Mouse (Mus musculus) MEL (cell line): ENCODE measurements around the gene Eif4b. TPM values are rescaled to one million over a fixed set of nuclear protein-coding genes. Genes with fewer than 3 reads are reported as not detected.
A peak's percentile ranks its signal among the peaks of the same experiment; 100 is the strongest.

Source experiments
- DNase-seq: peaks from one replicate; pipeline ENCODE4 v3.0.0; 2011; ENCODE audit warnings: low read depth, low spot score
- H3K27ac ChIP-seq: 2 replicates; pipeline ENCODE4 v1.5.1; 2012; ENCODE audit warnings: low read depth, mild to moderate bottlenecking, control low read depth, low read length, moderate library complexity; ENCODE audit not compliant: control insufficient read depth
- H3K27me3 ChIP-seq, 2 experiments: fragments of 150-350 bp in 1 of 2; sonication (generic) in 1 of 2; 2 replicates each; pipeline ENCODE4 v1.6.1; 2012; ENCODE audit warnings: low read length in 2 of 2, mild to moderate bottlenecking in 2 of 2, improper control_type of control experiment in 1 of 2, moderate library complexity in 1 of 2; ENCODE audit not compliant: insufficient read depth in 2 of 2, control insufficient read depth in 1 of 2
- H3K36me3 ChIP-seq, 2 experiments: 2 replicates each; pipeline ENCODE4 v1.6.1; 2012 to 2014; ENCODE audit warnings: low read length in 2 of 2, improper control_type of control experiment in 1 of 2, inconsistent platforms in 1 of 2, mild to moderate bottlenecking in 1 of 2; ENCODE audit not compliant: insufficient read depth in 2 of 2, control insufficient read depth in 1 of 2
- H3K4me1 ChIP-seq, 2 experiments: fragments of 150-350 bp in 1 of 2; sonication (generic) in 1 of 2; 2 replicates each; pipeline ENCODE4 v1.6.1; 2012; ENCODE audit warnings: low read length in 2 of 2, improper control_type of control experiment in 1 of 2, mild to moderate bottlenecking in 1 of 2; ENCODE audit not compliant: insufficient read depth in 2 of 2, control insufficient read depth in 1 of 2
- H3K4me3 ChIP-seq, 2 experiments: fragments of 150-350 bp in 1 of 2; sonication (generic) in 1 of 2; 2 replicates each; pipeline ENCODE4 v1.5.1; 2012; ENCODE audit warnings: low read depth in 2 of 2, low read length in 2 of 2, mild to moderate bottlenecking in 2 of 2, moderate library complexity in 2 of 2, control low read depth in 1 of 2, improper control_type of control experiment in 1 of 2; ENCODE audit not compliant: control insufficient read depth in 1 of 2, insufficient read depth in 1 of 2
- H3K79me2 ChIP-seq: 2 replicates; pipeline ENCODE4 v1.6.1; 2012; ENCODE audit warnings: mild to moderate bottlenecking, low read length, moderate library complexity; ENCODE audit not compliant: control insufficient read depth, poor library complexity, insufficient read depth
- H3K9ac ChIP-seq: 2 replicates; pipeline ENCODE4 v1.6.1; 2012; ENCODE audit warnings: low read depth, mild to moderate bottlenecking, control low read depth, low read length, moderate library complexity; ENCODE audit not compliant: control insufficient read depth, poor library complexity, severe bottlenecking
- H3K9me3 ChIP-seq: fragments of 150-350 bp; sonication (generic); replicated peaks from 2 replicates; pipeline ENCODE4 v1.6.1; 2012; ENCODE audit warnings: mild to moderate bottlenecking, low read length, improper control_type of control experiment, moderate library complexity; ENCODE audit not compliant: insufficient read depth
- CHD2 ChIP-seq: IDR thresholded peaks from 2 replicates; pipeline ENCODE4 v1.6.1; 2011; ENCODE audit warnings: low read length, improper control_type of control experiment
- CTCF ChIP-seq, 3 experiments: IDR thresholded peaks in 2 of 3; conservative IDR thresholded peaks in 1 of 3; 2 replicates each; pipeline ENCODE4 v1.5.1; 2011 to 2012; ENCODE audit warnings: low read length in 3 of 3, low read depth in 2 of 3, mild to moderate bottlenecking in 2 of 3, improper control_type of control experiment in 1 of 3, inconsistent platforms in 1 of 3, mixed read lengths in 1 of 3, moderate library complexity in 1 of 3; ENCODE audit not compliant: control insufficient read depth in 1 of 3, insufficient read depth in 1 of 3, poor library complexity in 1 of 3, severe bottlenecking in 1 of 3
- E2F4 ChIP-seq: IDR thresholded peaks from 2 replicates; pipeline ENCODE4 v1.6.1; 2011; ENCODE audit warnings: low read depth, low read length, improper control_type of control experiment, borderline replicate concordance
- ELF1 ChIP-seq: IDR thresholded peaks from 2 replicates; pipeline ENCODE4 v1.6.1; 2014; ENCODE audit warnings: low read depth, mild to moderate bottlenecking, inconsistent platforms, low read length, improper control_type of control experiment, moderate library complexity
- ETS1 ChIP-seq: IDR thresholded peaks from 2 replicates; pipeline ENCODE4 v1.6.1; 2012; ENCODE audit warnings: low read depth, mild to moderate bottlenecking, inconsistent platforms, low read length, improper control_type of control experiment, moderate library complexity
- MXI1 ChIP-seq: IDR thresholded peaks from 2 replicates; pipeline ENCODE4 v1.6.1; 2011; ENCODE audit warnings: mild to moderate bottlenecking, low read depth, low read length, improper control_type of control experiment
- POLR2A ChIP-seq, 2 experiments: IDR thresholded peaks; 2 replicates each; pipeline ENCODE4 v1.6.1; 2011 to 2012; ENCODE audit warnings: low read length in 2 of 2, mild to moderate bottlenecking in 2 of 2, control low read depth in 1 of 2, improper control_type of control experiment in 1 of 2, low read depth in 1 of 2, moderate library complexity in 1 of 2; ENCODE audit not compliant: control insufficient read depth in 1 of 2, insufficient read depth in 1 of 2, poor library complexity in 1 of 2
- POLR2AphosphoS2 ChIP-seq: IDR thresholded peaks from 2 replicates; pipeline ENCODE4 v1.6.1; 2011; ENCODE audit warnings: low read length, improper control_type of control experiment
- SIN3A ChIP-seq: IDR thresholded peaks from 2 replicates; pipeline ENCODE4 v1.6.1; 2012; ENCODE audit warnings: low read length, improper control_type of control experiment, inconsistent platforms
- TAL1 ChIP-seq: IDR thresholded peaks from 2 replicates; pipeline ENCODE4 v1.6.1; 2012; ENCODE audit warnings: mild to moderate bottlenecking, inconsistent platforms, low read length, moderate library complexity, mixed read lengths
- TBP ChIP-seq: IDR thresholded peaks from 2 replicates; pipeline ENCODE4 v1.8.0; 2011; ENCODE audit warnings: low read depth, low read length, improper control_type of control experiment
- TCF12 ChIP-seq: IDR thresholded peaks from 2 replicates; pipeline ENCODE4 v1.6.1; 2014; ENCODE audit warnings: low read depth, mild to moderate bottlenecking, inconsistent platforms, low read length, improper control_type of control experiment, moderate library complexity
- ZKSCAN1 ChIP-seq: IDR thresholded peaks from 2 replicates; pipeline ENCODE4 v1.6.1; 2012; ENCODE audit warnings: low read depth, mild to moderate bottlenecking, inconsistent platforms, low read length, improper control_type of control experiment, moderate library complexity
- ZNF384 ChIP-seq: IDR thresholded peaks from 2 replicates; pipeline ENCODE4 v1.6.1; 2012; ENCODE audit warnings: low read depth, mild to moderate bottlenecking, inconsistent platforms, low read length, improper control_type of control experiment
- polyA plus RNA-seq, 2 experiments: library from polyadenylated mRNA; stranded (reverse) in 1 of 2; unstranded in 1 of 2; fragments of >175 nt in 1 of 2; fragments of >200 nt in 1 of 2; gene quantifications; 2 replicates each; pipeline versions ENCODE4 v1.2.1 to v1.2.4; 2012; ENCODE audit warnings: low replicate concordance in 2 of 2, low read depth in 1 of 2; ENCODE audit not compliant: insufficient read length in 2 of 2, insufficient read depth in 1 of 2, missing spikeins in 1 of 2
- total RNA-seq: library from RNA; depleted of rRNA; stranded (reverse); fragments of 300-350 nt; gene quantifications from 2 replicates; pipeline ENCODE4 v1.2.3, GENCODE M21; 2012

Eif4b gene
- total and polyA plus RNA-seq, 3 experiments: 464 to 790 (median 561) TPM

GRCm38 (mm10) chr15:102105764-102106730 is 32.5 kb downstream of the Eif4b start:
- Histone ChIP-seq H3K4me3 (no peak overlapping the region; a peak in 1 of 4 replicates), H3K27me3 (no peaks in the 10 kb centered on the region), H3K9me3 (no peaks in the 10 kb centered on the region), H3K27ac (no peak overlapping the region), H3K4me1 (peaks cover 19 to 25% of the 10 kb centered on the region in 2 experiments), H3K9ac (no peak overlapping the region), H3K79me2 (no peaks in the 10 kb centered on the region), H3K36me3 (peaks cover 0 to 6% of the 10 kb centered on the region in 2 experiments; a peak in 2 of 4 replicates)
- TF ChIP-seq POLR2A (IDR thresholded peaks at IDR 0.05; ENCODE audit: control insufficient read depth in 1 of 2, insufficient read depth in 1 of 2, low read depth in 1 of 2, low read length in 2 of 2, poor library complexity in 1 of 2) (no peak), CTCF (IDR thresholded peaks at IDR 0.05 in 2 of 3, conservative IDR thresholded peaks at IDR 0.05 in 1 of 3; ENCODE audit: control insufficient read depth in 1 of 3, insufficient read depth in 1 of 3, low read depth in 2 of 3, low read length in 3 of 3, poor library complexity in 1 of 3, severe bottlenecking in 1 of 3) (peak in 1 of 3 experiments; percentile 20; a peak in 1 of 6 replicates), ELF1 (no peak), CHD2 (no peak), SIN3A (no peak), TAL1 (no peak), TCF12 (no peak), TBP (no peak)
- no peak for DNase-seq

GRCm38 (mm10) chr15:102106754-102107456 is 33.3 kb downstream of the Eif4b start:
- peaks cover 0 to 5% of the 10 kb centered on the region in 2 experiments; a peak in 2 of 4 replicates for H3K36me3 ChIP-seq
- H3K4me3 ChIP-seq: peak overlapping the region; percentile 55 to 96
- no peak overlapping the region for H3K27ac ChIP-seq
- H3K27me3 ChIP-seq: no peaks in the 10 kb centered on the region
- TF ChIP-seq ZKSCAN1: no peak
- no peak; the same call in 1 of the 2 replicates for TF ChIP-seq MXI1
- 0 out of 4 replicates have a peak, but pooled peaks of 1 of the 2 experiments have one; percentile 8 for TF ChIP-seq POLR2A (IDR thresholded peaks at IDR 0.05; ENCODE audit: control insufficient read depth in 1 of 2, insufficient read depth in 1 of 2, low read depth in 1 of 2, low read length in 2 of 2, poor library complexity in 1 of 2)
- TF ChIP-seq TCF12: 0 out of 2 replicates have a peak, but pooled peaks have one; percentile 17
- 0 out of 6 replicates have a peak, but pooled peaks of 1 of the 3 experiments have one; percentile 15 for TF ChIP-seq CTCF (IDR thresholded peaks at IDR 0.05 in 2 of 3, conservative IDR thresholded peaks at IDR 0.05 in 1 of 3; ENCODE audit: control insufficient read depth in 1 of 3, insufficient read depth in 1 of 3, low read depth in 2 of 3, low read length in 3 of 3, poor library complexity in 1 of 3, severe bottlenecking in 1 of 3)
- no peak for TF ChIP-seq ZNF384
- TF ChIP-seq E2F4: no peak
- no peak for TF ChIP-seq POLR2AphosphoS2
- no peak for TF ChIP-seq ETS1
- no peaks in the 10 kb centered on the region for H3K9me3 ChIP-seq
- peak; percentile 78 for DNase-seq
- H3K9ac ChIP-seq: peak overlapping the region; percentile 20
- H3K79me2 ChIP-seq: no peaks in the 10 kb centered on the region
- peaks cover 18 to 19% of the 10 kb centered on the region in 2 experiments for H3K4me1 ChIP-seq
